Mouse (Mus musculus) lung, postnatal 25 days (tissue): ENCODE measurements around the gene Cog3.
"Not testable (repeated sequence)": the region's sequence is repeated elsewhere in the genome, so short reads cannot be mapped to it uniquely, and the experiment has no call there.

Experiments used
- DNase-seq: peaks from one replicate; pipeline ENCODE4 v3.0.0; 2022; ENCODE audit warnings: low spot score

Cog3 gene

DNA sequence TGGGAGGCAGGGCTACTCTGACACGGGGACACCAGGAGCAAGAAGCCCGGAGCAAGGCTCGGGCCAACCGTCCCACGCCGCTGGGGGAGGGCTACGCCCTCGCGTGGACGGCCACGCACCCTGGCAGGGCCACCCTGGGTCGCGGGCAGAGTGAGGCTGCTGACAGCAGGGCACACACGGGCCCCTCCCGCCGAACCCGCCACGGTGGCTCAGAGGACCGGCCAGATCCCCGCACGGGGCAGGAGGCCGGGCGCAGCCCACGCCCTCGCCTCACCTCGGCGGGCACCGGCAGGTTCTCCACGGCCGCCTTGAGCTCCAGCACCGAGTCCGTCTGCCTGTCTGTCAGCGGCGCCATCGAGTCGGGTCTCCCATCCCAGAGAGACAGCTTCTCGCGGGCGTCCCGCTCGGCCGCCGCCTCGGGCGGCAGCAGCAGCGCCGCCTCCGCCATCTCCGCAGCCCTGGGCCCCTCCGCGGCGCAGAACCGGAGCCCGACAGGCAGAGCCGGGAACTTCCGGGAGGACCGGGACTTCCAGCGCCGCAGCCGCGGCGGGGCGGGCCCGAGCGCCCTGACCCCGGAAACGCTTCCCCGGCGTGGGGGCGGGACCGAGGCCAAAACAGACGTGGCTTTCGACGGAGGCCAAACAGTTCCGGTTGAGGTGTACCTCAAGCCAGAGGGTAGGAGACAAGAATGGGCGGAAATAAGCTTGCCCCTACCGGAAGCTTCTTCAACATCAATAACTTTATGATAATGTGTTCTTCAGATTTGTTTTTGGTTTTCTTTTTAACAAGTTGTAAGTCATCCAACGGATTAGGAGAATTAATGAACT lies at the start of gene Cog3:
Gene Cog3, minus strand, starts transcription at position 527 of the 827 bp plus-strand sequence.
- DNase-seq = peak; percentile 97

DNA sequence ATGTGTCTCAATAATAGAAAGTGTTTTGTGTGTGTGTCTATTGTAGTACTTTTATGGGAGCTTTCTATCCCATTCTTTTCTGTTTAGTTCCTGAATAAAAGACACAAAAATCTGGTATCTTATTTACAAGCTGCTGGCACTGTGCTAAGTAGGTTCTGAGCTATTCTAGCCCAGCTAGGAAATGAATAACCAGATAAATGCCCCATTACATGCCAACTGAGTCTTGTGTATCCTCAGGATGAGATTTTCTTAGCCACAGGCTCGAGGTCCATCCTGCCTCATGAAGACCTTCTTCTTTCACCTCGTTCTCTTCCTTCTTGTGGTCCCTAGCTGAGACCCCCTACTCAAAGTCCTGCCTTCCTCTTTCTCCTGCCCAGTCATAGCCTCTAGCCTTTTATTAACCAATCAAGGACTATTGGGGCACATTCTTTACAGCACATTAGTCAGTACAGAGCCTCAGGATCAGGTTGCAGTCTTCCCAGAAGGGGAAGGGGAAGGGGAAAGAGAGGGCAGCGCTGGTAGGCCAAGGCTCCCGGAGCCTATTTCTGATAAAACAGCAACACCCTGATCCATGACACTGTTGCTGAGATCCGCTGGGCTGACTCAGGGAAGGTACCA lies 43.6 kb upstream of the Cog3 start:
- no peak for DNase-seq

DNA sequence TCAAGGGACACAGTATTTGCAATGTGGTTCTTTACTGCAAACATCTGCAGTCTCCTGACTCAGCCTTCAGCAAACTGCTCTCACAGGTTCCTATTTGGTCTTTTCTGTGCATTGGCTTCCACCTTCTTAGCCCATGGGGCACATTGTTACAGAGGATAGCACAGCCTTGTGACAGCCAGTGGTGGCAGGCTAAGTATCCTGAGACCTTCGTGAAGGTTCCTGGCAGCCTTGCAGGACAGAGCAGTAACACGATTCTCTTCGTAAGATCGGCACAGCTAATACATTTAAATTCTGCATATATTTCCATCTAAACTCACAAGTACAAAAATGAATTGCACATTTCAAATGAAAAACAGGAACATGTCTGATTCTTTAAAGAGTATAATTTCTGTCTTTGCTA lies 41.6 kb upstream of the Cog3 start:
- DNase-seq = no peak

DNA sequence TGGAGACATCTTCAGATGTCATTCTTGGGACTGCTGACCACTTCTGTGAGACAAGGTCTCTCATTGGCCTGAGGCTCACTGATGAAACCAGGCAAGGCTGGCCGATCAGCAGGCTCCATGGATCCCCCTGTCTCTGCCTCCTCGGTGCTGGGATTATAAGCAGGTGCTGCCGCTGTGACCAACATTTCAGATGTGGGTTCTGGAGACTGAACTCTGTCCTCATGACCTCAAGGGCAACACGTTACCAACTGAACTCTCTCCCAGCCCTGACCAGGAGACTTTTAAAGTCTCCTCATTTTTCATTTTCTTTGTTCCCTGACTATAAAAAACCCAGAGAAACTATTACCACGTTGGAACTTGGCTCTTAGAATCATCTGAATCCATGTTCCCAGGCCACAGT lies 40.4 kb upstream of the Cog3 start:
- DNase-seq = no peak

DNA sequence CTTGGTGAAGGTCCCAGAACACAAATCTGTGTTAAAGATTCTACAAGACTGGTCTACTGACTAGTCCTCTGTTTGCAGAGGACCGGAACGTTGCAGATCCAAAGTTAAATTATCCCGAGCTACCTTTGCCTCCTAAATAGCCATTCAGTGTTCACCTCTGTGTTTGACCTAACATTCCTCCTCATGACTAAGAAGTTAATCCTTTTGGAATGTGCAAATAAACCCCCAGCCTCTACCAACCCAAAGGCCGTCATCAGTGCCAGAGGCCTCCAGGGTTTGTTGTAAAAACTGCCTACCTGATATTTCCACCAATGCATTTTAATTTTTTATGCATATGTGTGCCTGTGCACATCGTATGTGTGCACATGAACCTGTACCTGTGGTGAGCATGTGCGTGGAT lies 40.0 kb upstream of the Cog3 start:
- DNase-seq = no peak

DNA sequence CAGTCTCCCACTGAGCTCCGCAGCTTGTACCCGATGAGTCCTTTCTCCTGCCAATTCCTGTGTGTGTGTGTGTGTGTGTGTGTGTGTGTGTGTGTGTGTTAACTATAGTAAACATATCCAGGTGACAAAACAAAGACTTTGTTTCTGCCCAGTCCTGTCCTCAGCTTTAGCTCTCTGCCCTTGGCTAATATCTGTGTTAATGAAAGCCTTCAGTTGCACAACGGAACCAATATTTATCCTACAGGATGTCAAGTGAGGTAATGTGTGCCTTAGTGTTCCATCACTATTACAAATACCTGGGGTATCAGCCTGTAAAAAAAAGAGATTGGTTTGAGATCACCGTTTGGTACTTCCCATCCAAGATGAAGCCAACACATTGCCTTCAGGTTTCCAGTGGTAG lies 38.8 kb upstream of the Cog3 start:
- no peak for DNase-seq

DNA sequence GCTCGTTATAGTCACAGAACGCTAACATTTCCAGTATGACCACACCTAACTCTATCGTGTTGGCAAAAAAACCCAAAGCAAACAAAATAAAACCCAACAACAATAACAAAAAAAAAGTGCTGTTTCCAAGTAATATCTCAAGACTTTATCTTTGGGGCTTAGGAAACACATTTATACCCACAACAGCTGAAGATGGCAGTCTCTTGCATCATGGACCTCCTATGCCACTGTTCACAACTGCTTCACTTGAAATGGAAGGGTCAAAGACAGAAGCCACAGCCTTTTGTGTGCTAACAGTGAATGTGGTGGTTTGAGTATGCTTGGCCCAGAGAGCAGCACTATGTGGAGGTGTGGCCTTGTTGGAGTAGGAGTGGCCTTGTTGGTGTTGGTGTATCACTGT lies 37.1 kb upstream of the Cog3 start:
- DNase-seq = no peak

DNA sequence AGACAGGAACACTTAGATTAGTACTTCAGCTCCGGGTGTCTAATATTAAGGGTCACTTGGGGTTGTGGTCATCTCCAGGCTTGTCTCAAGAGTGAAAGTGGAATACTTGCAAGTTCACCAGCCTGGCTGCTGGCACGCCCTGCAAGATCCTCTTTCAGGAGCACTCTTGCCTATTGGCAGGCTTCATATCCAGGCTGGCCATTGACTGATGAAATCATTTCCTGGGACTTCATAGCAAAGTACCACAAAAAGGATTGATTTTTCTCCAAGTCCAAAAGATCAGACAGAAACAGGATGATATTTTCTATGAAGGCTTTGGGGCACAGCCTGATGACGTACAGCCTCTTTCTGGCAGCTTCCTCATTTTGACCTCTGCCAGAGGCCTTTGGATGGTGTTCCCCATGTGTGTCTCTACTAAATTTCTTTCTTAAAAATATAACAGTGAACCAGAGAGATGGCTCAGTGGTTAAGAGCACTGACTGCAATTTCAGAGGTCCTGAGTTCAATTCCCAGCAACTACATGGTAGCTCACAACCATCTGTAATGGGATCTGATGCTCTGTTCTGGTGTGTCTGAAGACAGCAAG lies 36.2 kb upstream of the Cog3 start:
- peak; percentile 26 for DNase-seq

DNA sequence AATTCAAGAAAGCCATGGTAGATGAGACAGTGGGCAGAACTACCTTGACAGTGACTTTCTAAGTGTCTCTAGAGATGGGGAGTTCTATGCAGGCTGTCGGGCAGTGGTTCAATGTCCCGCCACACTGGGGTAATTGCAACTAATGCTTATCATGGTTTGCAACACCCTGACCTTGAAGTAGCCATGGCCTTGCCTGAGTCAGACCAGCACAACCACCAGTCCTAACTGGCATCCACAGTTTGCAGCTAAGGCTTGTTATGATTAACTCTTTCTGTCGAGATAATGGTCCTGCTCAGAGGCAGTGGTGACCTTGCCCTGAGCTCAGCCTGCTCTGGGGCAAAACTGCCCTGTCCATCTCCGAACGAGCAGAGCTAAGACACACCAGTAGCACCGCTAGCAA lies 35.0 kb upstream of the Cog3 start:
- no peak for DNase-seq

DNA sequence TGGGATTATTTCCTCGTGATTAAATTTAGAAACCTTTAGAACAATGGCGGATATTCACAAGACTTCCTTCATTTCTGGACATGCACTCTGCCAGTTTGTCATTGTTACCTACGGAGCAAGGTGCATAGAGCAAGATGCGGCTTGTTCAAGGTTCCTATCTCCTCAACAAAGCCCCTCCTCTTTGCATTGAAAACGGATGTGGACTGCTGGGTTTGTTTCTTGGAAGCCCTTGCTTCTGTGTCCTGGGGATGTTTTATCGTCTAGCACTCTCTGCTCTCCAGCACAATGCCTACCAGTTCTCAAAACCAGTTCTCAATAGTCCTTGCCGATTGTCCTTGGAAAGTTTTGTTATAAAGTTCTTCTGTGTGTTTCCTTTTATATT lies 33.5 kb upstream of the Cog3 start:
- DNase-seq = no peak

DNA sequence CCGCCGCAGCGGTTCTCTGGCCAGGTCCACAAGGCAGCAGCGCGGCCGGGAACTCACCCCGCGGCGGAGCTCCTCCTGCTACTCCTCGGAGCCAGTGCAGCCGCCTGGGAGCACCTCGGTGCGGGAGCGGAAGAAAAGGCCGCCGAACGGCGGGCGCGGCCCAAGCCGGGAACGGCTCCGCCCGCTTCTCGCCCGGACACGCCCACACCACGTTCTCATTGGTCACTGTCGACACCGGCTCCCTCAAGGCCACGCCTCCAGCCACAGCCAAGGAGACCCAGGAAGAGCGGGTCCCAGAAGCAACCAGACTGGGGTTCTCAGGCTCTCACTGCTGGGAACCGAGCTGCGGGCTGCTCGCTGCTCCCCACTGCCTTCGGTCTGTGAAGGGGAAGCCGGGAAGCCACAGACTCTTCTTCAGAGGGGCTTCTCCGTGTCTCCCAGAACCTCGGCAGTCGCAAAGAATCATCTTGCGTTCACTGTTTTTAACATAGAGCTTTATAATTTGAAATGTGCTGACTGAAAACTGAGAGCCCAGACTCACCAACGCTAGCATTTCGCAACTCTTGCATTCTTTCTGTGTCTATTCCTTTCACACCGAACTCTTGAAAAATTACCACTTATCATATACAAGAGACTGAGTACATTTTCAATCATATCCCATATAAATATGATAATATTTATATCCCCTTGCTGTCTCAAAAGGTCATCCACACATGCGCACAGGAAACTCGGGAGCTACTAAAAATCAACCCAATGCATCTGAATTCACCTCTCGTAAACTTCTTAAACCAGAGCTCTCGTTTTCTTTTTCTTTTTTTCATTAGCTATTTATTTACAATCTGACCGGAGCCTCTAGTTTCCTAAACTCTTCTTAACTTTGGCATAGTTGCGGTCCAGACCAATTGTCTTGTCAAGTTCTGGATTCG lies 32.8 kb upstream of the Cog3 start, which contains the start of gene Slc25a30:
Gene Slc25a30, minus strand, starts transcription at position 170 of the 926 bp plus-strand sequence.
- peak; percentile 98 for DNase-seq

DNA sequence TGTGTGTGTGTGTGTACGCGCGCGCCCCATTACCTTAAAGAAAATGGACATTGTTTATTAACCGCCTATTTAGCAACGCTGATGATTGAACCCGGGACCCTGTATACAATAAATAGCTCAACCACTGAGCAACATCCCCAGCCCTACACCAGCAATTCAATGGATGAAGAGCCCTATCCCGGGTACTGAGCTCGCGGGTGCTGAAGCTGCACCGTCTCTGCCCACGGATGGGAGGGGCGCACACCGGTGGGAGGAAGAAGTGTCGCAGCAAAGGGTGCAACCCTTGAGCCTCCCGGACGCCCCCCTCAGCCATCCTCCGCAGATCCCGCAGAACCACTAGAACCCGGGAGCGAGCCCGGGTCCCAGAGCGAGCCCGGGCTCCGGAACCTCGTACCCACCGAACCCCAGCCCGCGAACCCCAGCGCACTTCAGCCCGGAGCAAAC lies 32.1 kb upstream of the Cog3 start:
- DNase-seq = no peak

DNA sequence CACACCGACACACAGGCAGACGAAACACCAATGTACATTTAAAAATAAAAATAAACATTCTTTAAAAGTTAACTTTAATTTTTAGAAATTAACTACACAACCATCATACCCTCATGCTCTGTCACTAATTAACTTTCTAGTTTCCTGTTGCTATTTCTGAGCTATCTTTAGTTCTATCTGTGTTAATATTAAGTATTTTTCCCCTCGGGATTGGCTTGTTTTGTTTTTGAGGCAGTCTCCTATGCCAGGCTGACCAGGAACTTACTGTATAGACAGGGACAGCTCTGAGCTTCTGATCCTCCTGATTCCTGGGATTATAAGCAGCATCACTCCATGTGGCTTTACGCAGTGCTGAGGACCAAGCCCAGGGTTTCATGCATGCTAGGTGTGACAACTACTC lies 25.6 kb upstream of the Cog3 start:
- no peak for DNase-seq

DNA sequence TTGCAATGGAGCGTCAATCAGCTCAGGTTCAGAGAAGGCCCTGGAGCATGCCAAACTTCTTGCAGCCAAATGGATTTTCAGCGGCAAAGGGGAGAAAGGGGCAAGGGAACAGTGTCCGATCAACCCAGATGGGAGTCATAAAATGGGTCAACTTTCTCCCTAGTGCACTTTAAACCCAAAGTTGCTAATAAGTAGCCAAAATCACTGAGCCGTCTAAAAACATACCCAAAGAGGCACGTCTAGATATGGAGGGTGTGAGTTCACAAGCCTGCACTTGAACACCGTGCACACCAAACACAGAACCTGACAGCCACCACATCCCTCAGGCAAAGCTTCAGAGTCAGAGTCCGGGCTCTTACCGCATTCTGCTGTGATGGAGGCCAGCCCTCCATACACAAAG lies 22.3 kb upstream of the Cog3 start:
- no peak for DNase-seq

DNA sequence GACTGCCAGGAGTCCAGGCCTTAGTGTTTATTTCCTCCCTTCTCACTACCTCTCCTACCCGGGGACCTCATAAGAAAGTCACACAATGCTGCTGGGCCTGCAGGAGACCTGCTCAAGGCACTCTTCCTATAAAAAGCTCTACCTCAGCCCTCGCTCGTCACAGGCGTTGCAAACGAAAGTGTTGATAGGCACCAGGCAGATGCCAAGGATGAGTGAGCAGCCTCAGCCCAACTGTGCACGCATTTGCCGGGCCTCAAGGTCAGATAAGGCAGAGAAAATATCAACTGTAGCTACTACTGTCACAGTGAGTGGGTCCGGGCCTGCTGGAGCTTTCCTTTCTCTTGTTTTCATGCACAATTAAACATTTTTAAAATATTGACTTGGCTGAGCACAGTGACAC lies 19.1 kb upstream of the Cog3 start:
- DNase-seq = no peak

DNA sequence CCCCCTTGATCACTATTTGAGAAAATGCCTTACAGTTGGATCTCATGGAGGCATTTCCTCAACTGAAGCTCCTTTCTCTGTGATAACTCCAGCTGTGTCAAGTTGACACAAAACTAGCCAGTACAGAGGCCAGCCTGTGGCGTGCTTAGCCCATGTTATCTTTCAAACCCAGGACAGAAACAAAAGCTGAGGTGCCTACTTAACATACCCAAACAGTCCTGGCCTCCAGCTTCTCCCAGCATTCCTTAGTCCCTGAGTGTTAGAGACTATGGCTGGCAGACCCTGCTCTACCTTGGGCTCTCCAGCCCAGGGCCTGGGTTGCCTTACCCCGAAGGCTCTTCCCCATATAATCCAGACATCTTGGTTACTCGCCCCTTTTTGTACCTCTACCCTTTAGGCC lies 18.1 kb upstream of the Cog3 start:
- not testable (repeated sequence) for DNase-seq

DNA sequence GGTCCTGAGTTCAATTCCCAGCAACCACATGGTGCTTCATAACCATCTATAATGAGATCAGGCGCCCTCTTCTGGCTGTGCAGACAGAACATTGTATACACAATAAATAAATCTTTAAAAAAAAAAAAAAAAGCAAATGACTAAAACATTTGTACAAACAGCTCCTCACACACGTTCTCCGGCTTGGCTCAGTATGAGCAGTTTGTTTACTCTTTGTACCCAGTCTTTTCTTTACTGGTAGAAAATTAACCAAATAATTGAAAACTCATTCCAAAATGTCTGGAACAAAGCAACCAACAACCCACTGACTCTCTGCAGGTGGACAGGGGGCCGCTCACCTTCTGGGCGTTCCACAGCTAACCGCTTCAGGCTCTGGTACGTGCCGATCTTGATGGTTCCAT lies 16.8 kb upstream of the Cog3 start:
- no peak for DNase-seq

DNA sequence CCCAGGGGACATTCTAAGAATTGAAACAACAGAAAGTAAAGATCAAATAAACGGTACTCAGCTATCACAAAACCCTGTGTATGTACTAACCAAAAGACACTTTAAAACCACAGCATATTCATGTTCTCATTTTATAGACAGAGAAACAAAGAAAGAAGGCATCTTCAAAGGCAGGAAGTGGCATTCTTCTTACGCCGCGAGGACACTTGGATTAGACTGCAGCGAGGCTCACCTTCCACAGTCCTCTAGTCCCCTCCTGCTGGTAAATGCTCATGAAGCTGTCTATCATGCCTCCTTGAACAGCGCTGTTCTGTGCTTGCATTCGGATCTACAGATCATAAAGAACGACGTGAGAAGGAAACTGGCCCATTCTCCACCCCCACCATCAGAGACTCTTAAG lies 15.0 kb upstream of the Cog3 start:
- DNase-seq = peak; percentile 15

DNA sequence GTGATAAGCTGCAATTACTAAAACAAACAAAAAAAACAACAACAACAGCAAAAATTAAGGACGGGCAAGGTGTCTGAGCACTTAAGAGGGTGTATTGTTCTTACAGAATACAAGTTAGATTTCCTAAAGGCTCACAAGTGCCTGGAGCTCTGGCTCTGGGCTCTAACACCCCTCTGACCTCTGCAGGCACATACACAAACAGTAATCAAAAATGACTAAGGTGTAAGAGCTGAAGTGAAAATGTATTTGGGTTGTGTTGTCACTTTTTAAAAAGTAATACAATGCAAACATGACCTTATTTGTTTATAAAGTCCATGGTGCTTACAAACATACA lies 13.9 kb upstream of the Cog3 start:
- DNase-seq = no peak

DNA sequence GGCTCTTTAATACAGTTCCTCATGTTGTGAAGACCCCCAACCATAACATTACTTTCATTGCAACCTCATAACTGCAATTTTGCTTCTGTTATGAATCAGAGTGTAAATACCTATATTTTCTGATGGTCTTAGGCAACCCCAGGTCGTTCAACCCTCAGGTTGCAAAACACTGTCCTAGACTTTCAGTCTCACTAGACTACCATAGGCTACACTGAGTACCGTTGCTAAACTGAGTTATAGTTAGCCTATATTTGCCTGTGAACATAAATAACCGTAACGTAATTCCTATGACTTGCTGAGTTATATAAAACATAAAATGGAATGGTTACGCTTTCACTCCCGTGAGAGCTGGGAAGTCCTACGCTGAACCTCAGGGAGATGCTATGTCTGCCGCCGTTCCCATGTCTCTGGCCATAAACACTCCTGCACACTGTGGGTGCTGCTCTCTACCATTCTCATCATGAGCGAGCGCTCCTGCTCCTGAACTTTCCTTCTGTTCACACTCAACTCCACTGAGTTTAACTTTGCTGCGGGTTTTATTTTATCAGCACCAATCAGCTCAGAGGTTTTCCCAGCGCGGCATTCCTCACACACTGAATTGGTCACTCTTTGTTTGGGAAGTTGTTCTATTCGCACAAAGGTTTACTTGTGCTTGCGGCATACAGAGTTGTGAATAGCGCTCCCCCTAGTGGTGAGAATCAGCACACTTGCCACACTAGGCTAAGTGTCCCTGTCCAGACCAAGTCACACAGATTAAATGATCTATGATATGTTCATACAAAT lies 13.4 kb upstream of the Cog3 start:
- peak; percentile 77 for DNase-seq

DNA sequence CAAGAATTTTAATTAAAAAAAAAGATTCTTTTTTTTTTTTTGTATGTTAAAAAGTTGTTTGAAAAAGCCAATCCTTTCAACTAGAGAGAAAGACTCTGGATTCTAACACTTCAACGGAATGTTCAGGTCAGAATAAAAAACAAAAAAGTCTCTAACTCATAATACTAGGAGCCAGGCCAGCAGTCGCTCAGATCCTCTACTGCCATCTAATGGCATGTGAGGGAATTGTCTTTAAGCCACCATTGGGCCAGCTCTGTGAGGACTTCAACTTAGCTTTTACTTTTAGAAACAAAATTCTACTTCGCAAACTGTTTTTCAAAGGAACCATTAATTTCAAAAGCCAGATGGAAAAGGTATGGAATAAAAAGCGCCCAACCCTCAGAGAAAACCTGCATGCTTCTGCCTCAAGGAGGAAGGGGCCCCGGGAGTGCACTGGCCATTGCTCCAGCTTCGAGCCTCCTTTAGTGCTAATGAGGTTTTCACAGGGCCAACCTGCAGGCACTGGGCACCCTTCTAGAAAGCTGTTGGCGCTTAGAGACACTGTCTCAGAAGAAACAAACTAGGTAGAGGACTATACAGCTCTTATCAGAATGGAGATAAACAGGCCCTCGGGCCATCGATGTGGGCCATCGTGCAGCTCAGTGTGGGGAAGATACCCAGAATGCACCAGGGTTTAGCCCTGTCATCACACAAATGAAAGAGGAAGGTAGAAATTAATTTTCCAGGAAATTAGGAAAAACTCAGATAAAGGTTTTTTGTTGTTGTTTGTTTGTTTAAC lies 6.9 kb upstream of the Cog3 start:
- peak; percentile 46 for DNase-seq
